Mouse (Mus musculus): ENCODE data around the gene Scml4. TPM values are rescaled to one million over a fixed set of nuclear protein-coding genes. Genes with fewer than 3 reads are reported as not detected.

Gene Scml4
- total RNA-seq, 4 experiments from 2014 or later, result 0.69 to 1.9 (median 0.80) TPM

- DNase-seq (ENCODE audit: low spot score), result no peak
Observed at GRCm38 (mm10) chr10:42897632-42898031, 37.5 kb downstream of the Scml4 start.

GRCm38 (mm10) chr10:42901361-42901760 is 41.2 kb downstream of the Scml4 start:
- DNase-seq (ENCODE audit: low spot score), result no peak

- no peak for DNase-seq (ENCODE audit: low spot score)
Observed at GRCm38 (mm10) chr10:42903054-42903453, 42.9 kb downstream of the Scml4 start.

- no peak for DNase-seq (ENCODE audit: low spot score)
Observed at GRCm38 (mm10) chr10:42908562-42908961, 48.4 kb downstream of the Scml4 start.

GRCm38 (mm10) chr10:42910567-42910966 is 50.4 kb downstream of the Scml4 start:
- DNase-seq (ENCODE audit: low spot score), result no peak

GRCm38 (mm10) chr10:42912056-42912455 is 51.9 kb downstream of the Scml4 start:
- DNase-seq (ENCODE audit: low spot score), result no peak

GRCm38 (mm10) chr10:42913196-42913595 is 53.0 kb downstream of the Scml4 start:
- DNase-seq (ENCODE audit: low spot score), result no peak

GRCm38 (mm10) chr10:42914146-42914545 is 54.0 kb downstream of the Scml4 start:
- no peak for DNase-seq (ENCODE audit: low spot score)

- DNase-seq (ENCODE audit: low spot score), result no peak
Observed at GRCm38 (mm10) chr10:42917355-42917754, 57.2 kb downstream of the Scml4 start.

- no peak for DNase-seq (ENCODE audit: low spot score)
Observed at GRCm38 (mm10) chr10:42919786-42920185, 59.6 kb downstream of the Scml4 start.

- no peak for DNase-seq (ENCODE audit: low spot score)
Observed at GRCm38 (mm10) chr10:42925103-42925866, 65.1 kb downstream of the Scml4 start.

GRCm38 (mm10) chr10:42930121-42930650 is 70.0 kb downstream of the Scml4 start:
- DNase-seq (ENCODE audit: low spot score), result no peak

- no peak for DNase-seq (ENCODE audit: low spot score)
Observed at GRCm38 (mm10) chr10:42932862-42933480, 72.8 kb downstream of the Scml4 start.

GRCm38 (mm10) chr10:42934672-42935071 is 74.5 kb downstream of the Scml4 start:
- peak; percentile 67 for DNase-seq (ENCODE audit: low spot score)

GRCm38 (mm10) chr10:42936205-42936604 is 76.0 kb downstream of the Scml4 start:
- DNase-seq (ENCODE audit: low spot score), result no peak

GRCm38 (mm10) chr10:42938361-42938760 is 78.2 kb downstream of the Scml4 start:
- DNase-seq (ENCODE audit: low spot score), result no peak

- no peak for DNase-seq (ENCODE audit: low spot score)
Observed at GRCm38 (mm10) chr10:42939691-42940090, 79.5 kb downstream of the Scml4 start.

GRCm38 (mm10) chr10:42940193-42941050 is 80.3 kb downstream of the Scml4 start:
- DNase-seq (ENCODE audit: low spot score), result no peak

- DNase-seq (ENCODE audit: low spot score), result no peak
Observed at GRCm38 (mm10) chr10:42941278-42941677, 81.1 kb downstream of the Scml4 start.

GRCm38 (mm10) chr10:42941697-42942221 is 81.6 kb downstream of the Scml4 start:
- peak; percentile 69 for DNase-seq (ENCODE audit: low spot score)

GRCm38 (mm10) chr10:42942300-42942699 is 82.1 kb downstream of the Scml4 start:
- DNase-seq (ENCODE audit: low spot score), result no peak

GRCm38 (mm10) chr10:42945316-42945715 is 85.1 kb downstream of the Scml4 start:
- no peak for DNase-seq (ENCODE audit: low spot score)
